Mouse (Mus musculus) kidney, embryonic 15.5 days (tissue): ENCODE measurements around the gene Hist1h2bh. TPM values are rescaled to one million over a fixed set of nuclear protein-coding genes. Genes with fewer than 3 reads are reported as not detected.
A peak's percentile ranks its signal among the peaks of the same experiment; 100 is the strongest.

Experiments
- ATAC-seq: fragments of 200-750 bp; cut with Nextera tagmentation; replicated peaks from 2 replicates; pipeline ENCODE4 v1.8.0; 2017; ENCODE audit warnings: moderate TSS enrichment; ENCODE audit not compliant: low FRiP score
- H3K27ac ChIP-seq: fragments of 300-500 bp; sonication (generic); 2 replicates; pipeline ENCODE4 v1.5.1; 2015; ENCODE audit warnings: mild to moderate bottlenecking, inconsistent platforms
- H3K27me3 ChIP-seq: fragments of 300-500 bp; sonication (generic); 2 replicates; pipeline ENCODE4 v1.6.1; 2015; ENCODE audit warnings: inconsistent platforms
- H3K36me3 ChIP-seq: fragments of 300-500 bp; sonication (generic); 2 replicates; pipeline ENCODE4 v1.6.1; 2015; ENCODE audit warnings: inconsistent platforms
- H3K4me1 ChIP-seq: fragments of 300-500 bp; sonication (generic); 2 replicates; pipeline ENCODE4 v1.6.1; 2015; ENCODE audit warnings: inconsistent platforms
- H3K4me2 ChIP-seq: fragments of 300-500 bp; sonication (generic); 2 replicates; pipeline ENCODE4 v1.6.1; 2015; ENCODE audit warnings: moderate library complexity, mild to moderate bottlenecking, inconsistent platforms
- H3K4me3 ChIP-seq: fragments of 300-500 bp; sonication (generic); replicated peaks from 2 replicates; pipeline ENCODE4 v1.5.1; 2015; ENCODE audit warnings: mild to moderate bottlenecking, inconsistent platforms
- H3K9ac ChIP-seq: fragments of 300-500 bp; sonication (generic); 2 replicates; pipeline ENCODE4 v1.6.1; 2015; ENCODE audit warnings: mild to moderate bottlenecking, inconsistent platforms
- H3K9me3 ChIP-seq: fragments of 300-500 bp; sonication (generic); replicated peaks from 2 replicates; pipeline ENCODE4 v1.6.1; 2016; ENCODE audit warnings: inconsistent platforms
- WGBS: fragments of 180-500 bp; shearing (Covaris S2); methylation state at CpG from one replicate; pipeline ENCODE4 v1.1.7; 2015; ENCODE audit warnings: mixed read lengths; 5-methylcytosine and 5-hydroxymethylcytosine counted together
- polyA plus RNA-seq: library from polyadenylated mRNA; unstranded; fragments of >200 nt; fragmentation: Nextera tagmentation; extraction: Ambion mirVana; gene quantifications from 2 replicates; pipeline ENCODE4 v1.2.1, GENCODE M21; 2015

Hist1h2bh gene
- polyA plus RNA-seq, 1 experiment from 2014 or later = 1.1 TPM

GRCm38 (mm10) chr13:23532262-23533075 is 10.7 kb downstream of the Hist1h2bh start:
- WGBS = 24% methylated on average over 9 of the region's 9 CpGs
- H3K4me3 ChIP-seq = peak overlapping the region; percentile 56
- peak overlapping the region; percentile 58 for H3K4me2 ChIP-seq

GRCm38 (mm10) chr13:23530901-23531875 is 12.0 kb downstream of the Hist1h2bh start, which contains the start of gene Hist1h4h:
Gene Hist1h4h (plus strand): TSS chr13:23531050.
- under 1% methylated on average over 61 of the region's 70 CpGs for WGBS
- H3K4me2 ChIP-seq = peak within 1 kb of the TSS; percentile 58
- H3K27ac ChIP-seq = peak within 1 kb of the TSS; percentile 98
- peaks cover 34% of the 10 kb centered on the region for H3K4me1 ChIP-seq
- no peaks in the 10 kb centered on the region for H3K36me3 ChIP-seq
- ATAC-seq = peak; percentile 76
- peak within 1 kb of the TSS; percentile 56 for H3K4me3 ChIP-seq
- H3K9me3 ChIP-seq = no peaks in the 10 kb centered on the region
- peak within 1 kb of the TSS; percentile 66 for H3K9ac ChIP-seq
- H3K27me3 ChIP-seq = no peaks in the 10 kb centered on the region

More at GRCm38 (mm10) chr13:23532262-23533075, 10.7 kb downstream of the Hist1h2bh start:
- H3K36me3 ChIP-seq = no peaks in the 10 kb centered on the region
- H3K27me3 ChIP-seq = no peaks in the 10 kb centered on the region
- H3K9me3 ChIP-seq = no peaks in the 10 kb centered on the region
- H3K27ac ChIP-seq = peak overlapping the region; percentile 98
- ATAC-seq = no peak
- H3K9ac ChIP-seq = peak overlapping the region; percentile 47
- H3K4me1 ChIP-seq = peaks cover 46% of the 10 kb centered on the region

- Histone ChIP-seq H3K4me1 (peaks cover 35% of the 10 kb centered on the region), H3K4me3 (peak overlapping the region; percentile 56), H3K27me3 (no peaks in the 10 kb centered on the region), H3K27ac (peak overlapping the region; percentile 98), H3K9me3 (no peaks in the 10 kb centered on the region), H3K36me3 (no peaks in the 10 kb centered on the region), H3K9ac (peak overlapping the region; percentile 66), H3K4me2 (peak overlapping the region; percentile 58)
- no peak for ATAC-seq
- under 1% methylated on average over 20 of the region's 20 CpGs for WGBS
These were observed 12.9 kb downstream of the Hist1h2bh start for GRCm38 (mm10) chr13:23530181-23530900.

GRCm38 (mm10) chr13:23529480-23530165 is 13.6 kb downstream of the Hist1h2bh start:
- Histone ChIP-seq H3K9ac (peak overlapping the region; percentile 66), H3K4me2 (peak overlapping the region; percentile 58), H3K4me3 (peak overlapping the region; percentile 56), H3K4me1 (peaks cover 36% of the 10 kb centered on the region), H3K27ac (peak overlapping the region; percentile 98), H3K36me3 (no peaks in the 10 kb centered on the region), H3K9me3 (no peaks in the 10 kb centered on the region), H3K27me3 (no peaks in the 10 kb centered on the region)
- no peak for ATAC-seq
- 15% methylated on average over 2 of the region's 2 CpGs for WGBS

- H3K4me3 ChIP-seq = no peak overlapping the region
- no peaks in the 10 kb centered on the region for H3K9me3 ChIP-seq
- peak overlapping the region; percentile 58 for H3K4me2 ChIP-seq
- 37% methylated on average over 5 of the region's 5 CpGs for WGBS
- H3K36me3 ChIP-seq = no peaks in the 10 kb centered on the region
- H3K9ac ChIP-seq = no peak overlapping the region
- peak overlapping the region; percentile 49; the same call in 1 of the 2 replicates for H3K27ac ChIP-seq
- no peaks in the 10 kb centered on the region for H3K27me3 ChIP-seq
- ATAC-seq = peak; percentile 24
- peaks cover 35% of the 10 kb centered on the region for H3K4me1 ChIP-seq
These were observed 14.2 kb downstream of the Hist1h2bh start for GRCm38 (mm10) chr13:23529005-23529404.

GRCm38 (mm10) chr13:23526312-23526711 is 16.9 kb downstream of the Hist1h2bh start:
- Histone ChIP-seq H3K9me3 (no peaks in the 10 kb centered on the region), H3K36me3 (no peaks in the 10 kb centered on the region), H3K4me1 (peaks cover 22% of the 10 kb centered on the region), H3K27ac (peak overlapping the region; percentile 66), H3K9ac (peak overlapping the region; percentile 18; the same call in 1 of the 2 replicates), H3K4me3 (peak overlapping the region; percentile 45), H3K4me2 (peak overlapping the region; percentile 61), H3K27me3 (no peaks in the 10 kb centered on the region)
- under 1% methylated on average over 17 of the region's 17 CpGs for WGBS
- ATAC-seq = peak; percentile 30; the same call in 1 of the 2 replicates

GRCm38 (mm10) chr13:23525901-23526300 is 17.3 kb downstream of the Hist1h2bh start:
- no peaks in the 10 kb centered on the region for H3K36me3 ChIP-seq
- H3K27ac ChIP-seq = no peak overlapping the region
- H3K9ac ChIP-seq = peak overlapping the region; percentile 18; the same call in 1 of the 2 replicates
- no peaks in the 10 kb centered on the region for H3K9me3 ChIP-seq
- H3K4me1 ChIP-seq = peaks cover 22% of the 10 kb centered on the region
- no peaks in the 10 kb centered on the region for H3K27me3 ChIP-seq
- peak overlapping the region; percentile 61 for H3K4me2 ChIP-seq
- under 1% methylated on average over 10 of the region's 10 CpGs for WGBS
- no peak for ATAC-seq
- H3K4me3 ChIP-seq = peak overlapping the region; percentile 45

- Histone ChIP-seq H3K9ac (no peak overlapping the region), H3K4me2 (peak overlapping the region; percentile 20), H3K4me3 (no peak overlapping the region), H3K9me3 (no peaks in the 10 kb centered on the region), H3K4me1 (peaks cover 25% of the 10 kb centered on the region), H3K27ac (no peak overlapping the region), H3K27me3 (no peaks in the 10 kb centered on the region), H3K36me3 (no peaks in the 10 kb centered on the region)
- ATAC-seq = no peak
- WGBS = 9% methylated on average over 5 of the region's 5 CpGs
These were observed 18.5 kb downstream of the Hist1h2bh start for GRCm38 (mm10) chr13:23524654-23525053.

- Histone ChIP-seq H3K27ac (no peak overlapping the region), H3K9me3 (no peaks in the 10 kb centered on the region), H3K36me3 (no peaks in the 10 kb centered on the region), H3K4me1 (peaks cover 22% of the 10 kb centered on the region), H3K27me3 (no peaks in the 10 kb centered on the region), H3K4me3 (no peak overlapping the region), H3K9ac (no peak overlapping the region), H3K4me2 (no peak overlapping the region)
- 54% methylated on average over 5 of the region's 5 CpGs for WGBS
- no peak for ATAC-seq
These were observed 19.2 kb downstream of the Hist1h2bh start for GRCm38 (mm10) chr13:23523976-23524375.

- peaks cover 14% of the 10 kb centered on the region; the same call in 1 of the 2 replicates for H3K4me1 ChIP-seq
- no peaks in the 10 kb centered on the region for H3K9me3 ChIP-seq
- no peaks in the 10 kb centered on the region for H3K27me3 ChIP-seq
- under 1% methylated on average over 14 of the region's 14 CpGs for WGBS
- no peak overlapping the region for H3K27ac ChIP-seq
- no peak overlapping the region for H3K9ac ChIP-seq
- H3K4me2 ChIP-seq = peak overlapping the region; percentile 44
- no peak for ATAC-seq
- no peaks in the 10 kb centered on the region for H3K36me3 ChIP-seq
- peak overlapping the region; percentile 10 for H3K4me3 ChIP-seq
These were observed 21.5 kb downstream of the Hist1h2bh start for GRCm38 (mm10) chr13:23521703-23522102.

- H3K36me3 ChIP-seq = no peaks in the 10 kb centered on the region
- H3K27me3 ChIP-seq = no peaks in the 10 kb centered on the region
- H3K27ac ChIP-seq = peak overlapping the region; percentile 71
- H3K9me3 ChIP-seq = no peaks in the 10 kb centered on the region
- peak overlapping the region; percentile 77 for H3K4me2 ChIP-seq
- peaks cover 8% of the 10 kb centered on the region for H3K4me1 ChIP-seq
- H3K4me3 ChIP-seq = peak overlapping the region; percentile 54
- WGBS = under 1% methylated on average over 10 of the region's 10 CpGs
- peak; percentile 40 for ATAC-seq
- 0 out of 2 replicates have a peak overlapping the region, but pooled peaks have one; percentile 27 for H3K9ac ChIP-seq
These were observed 23.8 kb downstream of the Hist1h2bh start for GRCm38 (mm10) chr13:23519416-23519815.
